Mouse (Mus musculus) spleen, postnatal 4 days (tissue): Measurements from ENCODE around the gene Krt222.

Source experiments
- DNase-seq, 2 experiments: peaks; one replicate each; pipeline ENCODE4 v3.0.0; 2022; ENCODE audit warnings: low spot score in 2 of 2

Krt222 gene

DNA sequence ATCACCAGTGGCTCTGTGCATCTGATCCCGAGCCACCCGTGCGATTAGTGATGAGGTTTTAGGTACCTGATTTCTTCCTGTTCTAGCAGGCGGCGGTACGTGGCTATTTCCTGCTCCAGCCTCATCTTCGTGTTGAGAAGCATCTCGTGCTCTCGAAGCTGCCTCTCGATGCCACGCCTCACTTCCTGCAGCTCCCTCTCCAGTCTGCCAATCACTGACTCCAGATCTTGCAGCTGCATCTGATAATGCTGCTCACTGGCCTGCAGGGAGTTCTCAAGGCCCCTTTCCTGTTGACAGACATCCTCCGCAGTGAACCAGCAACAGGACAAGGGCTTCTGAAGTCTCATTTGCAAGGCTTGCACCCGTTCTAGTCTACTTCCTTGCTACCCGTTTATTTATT is 5.4 kb downstream of the Krt222 start:
- peak; percentile 48 to 70 for DNase-seq

DNA sequence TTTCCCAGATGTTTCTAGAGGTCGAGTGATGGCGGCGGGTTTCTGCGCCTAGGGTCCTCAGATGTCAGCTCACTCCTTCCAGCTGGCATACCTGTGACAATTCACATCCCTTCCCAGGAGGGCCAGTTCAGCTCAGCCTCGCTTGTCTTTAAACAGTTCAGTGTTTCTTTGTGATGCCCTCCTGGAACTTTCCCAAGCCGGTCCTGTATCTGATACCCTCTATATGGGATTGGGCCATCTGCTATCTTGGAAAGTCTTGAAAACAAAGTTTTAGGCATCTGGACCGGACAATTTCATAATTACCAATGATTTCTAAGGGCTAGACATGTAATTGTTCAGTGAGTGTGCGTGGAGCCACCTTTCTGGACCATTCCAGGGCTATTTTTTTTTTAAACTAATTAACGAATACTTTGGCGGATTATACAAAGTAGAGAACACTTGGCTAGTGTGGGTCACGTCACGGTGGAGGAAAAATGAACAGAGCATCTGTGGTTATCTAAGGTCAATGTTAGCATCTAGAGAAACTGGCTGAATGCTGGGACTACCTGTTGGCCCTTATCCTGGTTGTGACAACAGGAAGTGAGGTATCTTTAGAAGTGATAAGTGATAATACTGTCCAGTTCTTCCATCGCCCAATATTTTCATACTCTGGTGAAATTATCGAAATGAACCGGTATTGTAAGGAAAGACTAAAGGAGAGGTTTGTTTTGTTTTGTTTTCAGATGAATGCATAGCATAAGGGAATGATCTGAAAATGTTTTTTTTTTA is 12.7 kb downstream of the Krt222 start:
- no peak for DNase-seq

DNA sequence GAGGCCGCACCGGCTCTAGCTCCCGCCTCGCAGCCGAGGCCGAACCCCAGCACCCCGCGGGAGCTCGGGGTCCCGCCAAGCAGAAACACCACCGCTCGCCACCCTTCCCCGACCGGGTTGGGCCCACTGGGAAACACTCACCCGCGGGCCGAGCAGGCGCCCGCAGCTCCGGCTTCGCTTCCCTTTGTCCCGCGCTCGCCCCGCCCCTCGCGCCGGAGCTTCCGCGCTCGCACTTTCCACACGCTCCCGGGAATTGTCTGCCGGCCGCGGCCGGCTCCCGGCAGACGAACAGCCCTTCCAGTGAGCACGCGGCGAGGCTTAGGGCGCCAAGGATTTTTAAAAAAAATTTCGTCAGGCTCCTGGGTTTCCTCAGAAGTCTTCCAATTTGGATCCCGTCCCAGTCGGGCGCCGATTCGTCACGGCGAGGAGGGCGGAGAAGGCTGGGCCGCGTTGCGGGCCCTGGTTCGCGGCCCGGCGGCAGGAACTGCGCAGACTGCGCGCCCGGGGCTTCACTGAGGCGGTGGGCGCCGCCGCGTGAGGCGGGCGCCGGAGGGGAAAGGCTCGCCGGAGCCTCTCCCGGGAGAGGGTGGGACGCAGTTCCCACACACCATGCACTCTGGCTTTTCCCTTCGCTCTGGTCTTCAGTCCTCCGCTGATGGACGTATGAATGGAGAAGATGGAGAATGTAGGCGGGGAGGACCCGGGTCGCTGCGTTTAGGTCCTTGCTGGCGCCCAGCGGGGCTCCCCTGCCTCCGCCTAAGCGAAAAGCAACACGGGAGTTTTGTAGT is 13.4 kb downstream of the Krt222 start, which contains the start of gene Smarce1:
Gene Smarce1 (minus strand): TSS at position 757 of the 788 bp plus-strand sequence.
- peak; percentile 80 to 93 for DNase-seq

DNA sequence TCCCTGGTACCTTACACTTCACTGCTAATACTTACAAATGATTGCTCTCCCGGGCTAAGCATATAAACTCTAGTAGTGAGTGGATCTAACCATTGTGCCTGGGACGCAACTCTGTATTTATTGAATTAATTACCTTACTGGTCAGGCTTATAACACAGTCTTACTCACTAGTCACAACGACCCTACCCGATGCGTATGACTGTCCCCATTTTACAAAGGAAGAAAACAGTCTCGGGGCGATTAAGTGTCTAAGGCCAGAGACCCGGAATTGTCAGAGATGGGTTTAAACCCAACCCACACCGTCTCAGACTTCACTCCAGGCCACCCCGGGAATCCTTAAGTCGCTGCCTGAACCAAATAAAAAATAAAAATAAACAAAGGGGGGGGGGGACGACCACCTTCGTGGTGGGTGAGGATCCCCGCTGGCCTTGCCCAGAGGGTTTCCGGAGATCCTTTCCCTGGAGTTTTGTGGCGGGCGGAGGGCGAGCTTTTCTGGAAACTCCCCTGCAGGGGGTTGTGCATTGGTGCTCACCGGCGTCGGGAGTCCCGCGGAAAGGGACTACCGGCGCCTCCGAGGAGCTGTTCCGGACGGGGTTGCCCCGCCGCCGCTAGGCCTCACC is 14.1 kb downstream of the Krt222 start:
- no peak for DNase-seq

DNA sequence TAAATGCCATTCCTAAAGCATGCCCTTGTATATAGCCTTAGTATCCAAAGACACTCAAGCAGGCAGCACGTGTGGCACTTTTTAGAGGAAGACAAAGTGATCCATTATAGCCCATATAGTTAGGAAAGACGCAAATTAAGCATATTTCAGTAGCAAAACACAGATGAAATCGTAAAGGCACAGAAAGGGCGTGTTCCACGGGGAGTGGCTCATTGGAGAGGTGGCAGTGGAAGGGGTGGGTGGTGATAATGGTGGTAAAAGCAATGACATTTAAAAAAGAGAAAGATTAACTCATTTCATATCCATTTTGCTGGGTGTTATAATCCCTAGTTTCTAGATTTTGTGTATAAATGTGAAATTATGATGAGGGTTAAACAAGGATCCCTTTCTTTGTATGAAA is 17.6 kb downstream of the Krt222 start:
- DNase-seq: peak in 1 of 2 experiments; percentile 45

DNA sequence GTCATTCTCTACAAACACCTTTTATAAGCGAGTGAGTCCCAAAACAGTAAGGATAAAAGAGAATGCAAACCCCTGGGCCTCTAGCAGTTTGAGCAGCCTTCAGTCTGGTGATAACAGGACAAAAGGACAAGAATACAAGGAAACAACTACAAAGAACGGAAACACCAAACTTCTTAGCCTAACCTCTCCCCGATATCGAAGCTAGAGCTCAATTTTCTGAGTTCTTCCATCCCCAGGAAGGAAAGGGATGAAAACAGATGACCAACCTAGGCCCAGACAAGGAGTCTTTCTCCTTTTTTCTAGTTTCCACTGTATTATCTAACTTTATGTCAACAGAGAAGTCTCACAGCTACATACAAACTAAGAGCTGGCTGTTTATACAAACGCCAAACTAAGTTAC is 20.6 kb downstream of the Krt222 start:
- no peak for DNase-seq

DNA sequence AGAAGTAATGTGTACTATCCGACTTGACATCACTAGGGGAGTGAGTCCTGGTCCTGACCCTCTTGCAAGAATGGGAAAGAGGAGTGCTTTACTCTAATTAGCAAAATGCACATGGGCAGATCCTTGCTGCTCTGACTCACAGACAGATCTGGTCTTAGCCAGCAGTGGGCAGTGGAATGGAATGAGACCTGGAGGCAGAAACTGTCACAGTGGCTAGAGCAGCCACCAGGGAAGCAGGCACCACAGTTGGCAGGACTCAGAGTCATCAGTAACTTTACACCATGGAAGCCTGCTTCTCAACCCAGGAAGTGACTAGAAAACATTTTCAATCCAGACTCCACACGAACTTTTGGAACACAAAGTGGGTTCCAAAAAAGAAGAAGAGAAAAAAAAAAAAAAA is 22.1 kb downstream of the Krt222 start:
- no peak for DNase-seq

DNA sequence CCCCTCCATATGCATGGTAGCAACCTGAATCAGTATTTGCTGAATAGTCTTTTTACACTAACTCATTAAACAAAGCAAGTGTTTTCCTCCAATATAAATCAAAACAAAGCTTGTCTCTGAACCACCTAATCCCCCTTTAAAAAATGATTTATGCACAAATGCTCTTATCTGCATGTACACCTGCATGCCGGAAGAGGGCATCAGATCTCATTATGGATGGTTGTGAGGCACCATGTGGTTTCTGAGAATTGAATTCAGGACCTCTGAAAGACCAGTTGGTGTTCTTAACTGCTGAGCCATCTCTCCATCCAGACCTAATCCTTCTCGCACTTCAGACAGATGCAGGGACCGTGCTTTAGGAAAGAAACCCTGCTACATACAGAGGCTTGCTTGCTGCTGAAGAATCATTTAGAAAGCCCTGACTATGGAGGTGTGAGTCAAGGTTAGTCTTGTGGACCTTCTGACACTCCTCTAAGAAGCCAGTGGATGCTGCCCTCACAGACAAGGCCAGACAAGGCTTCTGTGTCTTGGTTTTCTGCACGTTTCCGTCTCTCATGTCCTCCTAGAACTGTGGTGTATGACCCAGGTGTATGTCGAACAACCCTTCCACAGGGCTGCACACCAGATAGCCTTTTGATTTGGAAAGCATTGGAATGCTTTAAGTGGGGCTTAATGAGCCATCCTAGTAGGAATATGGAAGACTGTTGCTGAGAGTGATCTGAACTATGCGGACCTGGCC is 26.5 kb downstream of the Krt222 start:
- DNase-seq: no peak

DNA sequence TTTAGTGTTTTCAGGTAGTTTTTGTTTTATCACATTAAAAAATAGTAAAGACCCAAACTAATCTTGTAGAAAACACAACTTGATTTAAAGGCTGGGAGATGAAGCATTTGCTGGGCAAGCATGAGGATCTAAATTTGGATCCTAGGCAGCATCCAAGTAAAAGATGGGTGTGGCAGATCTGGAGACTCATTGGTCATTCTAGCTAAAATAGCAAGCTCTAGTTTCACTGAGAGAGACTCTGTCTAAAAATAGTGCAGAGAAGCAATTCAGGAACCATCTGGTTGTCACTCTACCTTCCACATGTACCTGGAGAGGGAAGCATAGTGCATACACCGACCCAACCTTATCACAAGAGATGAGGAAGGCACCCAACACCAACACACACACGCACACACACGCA is 27.7 kb downstream of the Krt222 start:
- no peak for DNase-seq

DNA sequence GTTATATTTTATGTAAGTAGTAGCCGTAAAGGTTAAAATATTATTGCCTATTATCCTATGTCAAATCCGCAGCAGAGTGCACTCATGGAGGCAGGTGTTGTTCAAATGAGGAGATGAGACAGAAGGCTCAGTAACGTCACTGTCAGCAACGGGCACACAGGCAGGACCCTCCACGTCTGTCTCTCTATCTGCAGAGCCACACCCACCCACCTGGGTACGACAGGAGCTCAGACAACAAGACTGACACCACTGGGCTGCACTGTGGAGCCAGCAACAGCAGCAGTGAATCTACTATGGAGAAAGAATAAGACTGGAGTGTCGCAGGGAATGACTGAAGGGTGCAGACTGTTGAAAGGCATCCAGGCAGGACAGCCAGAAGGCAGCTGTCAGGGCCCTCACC is 31.2 kb downstream of the Krt222 start:
- no peak for DNase-seq

DNA sequence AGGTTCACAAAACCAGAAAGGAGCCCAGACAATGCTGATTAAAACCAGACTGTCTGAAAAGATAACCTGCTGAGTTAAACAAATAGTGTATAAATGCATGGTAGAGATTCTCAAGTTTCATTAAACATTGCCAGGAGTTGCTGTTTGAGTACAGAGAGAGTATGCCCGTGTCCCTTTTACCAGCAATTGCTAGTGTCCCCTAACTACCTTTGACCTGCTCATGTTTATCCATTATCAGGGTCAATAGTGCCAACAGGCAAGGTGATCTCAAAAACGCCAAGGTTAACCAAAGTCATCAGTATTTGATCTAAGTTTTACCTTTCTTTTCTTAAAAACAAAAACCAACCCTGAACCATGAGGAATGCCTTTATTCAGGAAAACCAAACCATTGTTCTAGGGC is 31.9 kb downstream of the Krt222 start:
- no peak for DNase-seq

DNA sequence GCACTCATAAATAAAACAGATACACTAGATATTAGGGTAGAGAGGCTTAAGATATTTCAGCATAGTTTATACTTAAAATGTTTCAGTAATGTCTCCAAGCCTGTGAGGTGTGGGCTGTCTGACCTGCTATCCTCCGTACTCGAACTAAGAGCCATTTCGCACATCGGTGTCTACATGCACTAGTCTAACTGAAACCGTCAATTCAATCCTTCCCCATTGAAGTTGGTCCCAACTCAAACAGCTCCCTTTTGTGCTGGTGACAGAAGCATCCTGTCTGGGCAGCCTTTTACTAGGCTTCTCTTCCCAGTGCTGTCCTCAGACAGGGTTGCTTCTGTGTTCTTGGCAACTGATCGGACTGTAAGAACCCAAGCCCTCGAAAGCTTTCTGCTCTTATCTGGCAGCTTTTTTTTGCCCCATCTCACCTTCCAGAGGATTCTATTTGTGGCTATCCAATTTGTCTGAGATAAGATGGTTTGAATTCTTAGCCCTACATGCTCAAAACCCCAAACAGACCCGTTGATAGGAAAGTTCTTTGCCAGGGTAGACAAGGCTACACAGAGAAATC is 35.7 kb downstream of the Krt222 start:
- no peak for DNase-seq

DNA sequence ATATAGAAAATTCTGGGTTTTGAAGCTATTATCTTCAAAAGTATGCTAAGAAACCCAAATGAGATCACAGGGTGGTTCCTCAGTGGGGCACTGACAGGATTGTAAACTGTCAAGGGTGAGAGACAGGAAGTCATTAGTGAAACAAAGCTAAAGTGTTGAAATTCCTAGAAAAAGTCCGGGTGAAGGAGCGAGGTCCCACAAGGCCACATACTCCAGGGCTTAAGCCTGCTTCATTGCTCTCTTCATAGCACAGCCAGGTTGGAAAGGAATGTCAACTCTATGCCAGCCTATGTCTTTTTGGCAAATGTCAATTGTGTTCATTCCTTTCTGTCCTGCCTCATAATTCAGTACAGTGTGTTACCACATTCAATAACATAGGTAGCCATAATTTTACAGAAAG is 36.4 kb downstream of the Krt222 start:
- DNase-seq: no peak

DNA sequence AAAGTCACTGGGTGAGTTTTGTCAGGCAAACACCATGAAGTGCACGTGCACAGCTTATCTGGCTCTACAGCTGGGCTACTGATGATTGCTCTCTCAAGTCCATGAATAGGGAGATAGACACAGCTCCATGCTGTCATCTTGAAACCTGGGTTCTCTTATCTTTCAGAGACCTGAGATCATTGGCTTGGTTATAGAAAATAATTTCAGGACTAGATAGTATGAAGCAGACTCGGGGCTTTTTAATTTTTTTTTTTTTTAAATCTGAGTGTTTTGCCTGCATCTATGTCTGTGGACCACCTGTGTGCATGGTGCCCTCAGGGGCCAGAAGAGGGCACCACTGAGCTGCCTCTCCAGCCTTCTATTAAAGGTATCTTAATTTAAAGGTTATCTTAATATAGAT is 36.9 kb downstream of the Krt222 start:
- DNase-seq: peak in 1 of 2 experiments; percentile 70

DNA sequence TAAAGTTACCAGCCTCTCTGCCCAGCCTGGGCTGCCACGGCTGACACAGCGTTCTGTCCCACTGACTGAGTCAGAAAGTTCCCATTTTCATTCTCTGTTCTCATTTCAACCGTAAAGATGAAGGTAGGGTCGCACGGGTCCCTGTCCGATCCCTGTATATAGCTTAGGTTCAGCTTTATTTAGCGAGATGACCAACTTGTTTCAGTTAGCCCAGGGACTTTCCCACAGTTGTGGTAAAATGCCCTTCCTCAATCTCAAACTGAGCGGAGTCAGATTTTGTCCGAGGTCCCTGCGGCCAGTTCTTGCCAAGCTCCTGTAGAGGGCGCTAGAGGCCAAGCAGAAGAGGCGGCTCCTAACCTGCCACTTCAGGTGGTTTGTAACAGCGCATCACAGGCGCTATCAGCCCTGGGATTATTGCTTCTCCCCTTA is 54.7 kb downstream of the Krt222 start:
- peak; percentile 68 to 84 for DNase-seq

DNA sequence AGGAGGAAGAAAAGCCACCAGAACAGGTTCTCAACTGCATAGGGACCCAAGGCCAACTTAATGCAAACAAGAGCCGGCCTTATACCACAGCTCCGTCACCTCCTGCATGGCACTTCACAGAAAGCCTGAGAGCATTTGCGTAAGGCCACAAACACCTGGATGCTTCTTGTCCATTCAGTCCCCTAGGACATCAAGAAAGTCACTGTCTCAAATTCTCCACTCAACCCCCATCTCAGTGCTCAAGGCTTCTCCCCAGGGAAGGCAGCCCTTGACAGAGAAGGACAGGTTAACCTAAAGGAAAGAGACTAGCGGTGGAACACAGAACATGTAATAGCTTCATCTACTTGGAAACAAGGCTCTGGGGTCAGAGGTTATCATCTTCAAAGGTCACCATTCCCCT is 56.5 kb downstream of the Krt222 start:
- DNase-seq: no peak

DNA sequence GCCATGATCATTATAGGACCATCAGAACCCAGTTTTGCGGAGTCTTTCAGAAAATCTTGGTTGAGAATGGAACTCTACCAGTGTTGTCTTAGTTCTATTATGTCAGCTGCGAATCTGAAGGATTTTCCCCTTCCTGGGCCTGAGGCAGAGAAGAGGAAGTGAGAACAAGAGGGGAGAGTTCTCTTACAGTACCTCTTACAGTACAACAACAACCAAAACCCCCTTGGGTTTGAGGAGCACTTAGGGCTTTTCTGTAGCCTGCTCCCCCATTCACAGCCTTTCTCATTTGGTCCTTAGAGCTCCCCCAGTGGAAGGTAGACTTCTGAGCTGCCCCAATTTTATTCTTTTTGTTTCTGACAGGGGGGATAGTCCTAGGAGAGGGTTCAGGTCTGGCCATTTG is 57.0 kb downstream of the Krt222 start:
- no peak for DNase-seq
